In the genomic region with DNA sequence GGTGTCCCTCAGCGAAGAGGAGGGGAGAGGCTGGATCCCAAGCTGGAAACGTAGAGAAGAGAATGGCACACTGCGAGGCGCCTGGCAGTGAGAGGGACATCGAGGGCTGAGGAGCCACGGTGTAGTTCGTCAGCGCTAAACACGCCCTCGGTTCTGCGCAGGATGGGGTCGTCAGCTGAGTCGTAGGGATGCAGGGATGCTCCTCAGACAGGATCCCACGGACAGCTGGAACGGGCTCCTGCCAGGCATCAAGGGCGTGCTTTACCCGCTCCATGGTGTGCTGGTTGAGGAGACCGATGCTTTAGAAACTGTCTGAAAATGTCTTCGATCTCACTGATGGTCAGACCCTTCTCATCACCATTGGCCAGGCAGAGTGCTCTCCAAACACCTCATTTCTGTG, we compare ENCODE assay signal across 10 mouse cellular contexts. TPM values are rescaled to one million over a fixed set of nuclear protein-coding genes. Genes with fewer than 3 reads are reported as not detected.
A peak's percentile ranks its signal among the peaks of the same experiment; 100 is the strongest.
DNase-seq lines count a peak whose midpoint lies in the region; ATAC-seq lines count a peak whose summit lies in the region.
"Had no signal": no experiment of that assay in that cellular context is flagged by ENCODE, and none has a peak within 500 bp of the region (broad histone marks: within the 10 kb centered on the region; RNA-seq: fewer than 3 reads in every experiment).

No protein-coding gene starts in this region.

- H3K9ac ChIP-seq in hindbrain, embryonic 11.5 days (ENCODE audit: low read depth, low read length), result no peak overlapping the region
- no peak overlapping the region for H3K9ac ChIP-seq in embryonic facial prominence, embryonic 14.5 days (ENCODE audit: low read depth, low read length)
- H3K9ac ChIP-seq in hindbrain, embryonic 13.5 days, result no peak overlapping the region
- H3K9ac ChIP-seq in midbrain, embryonic 16.5 days (ENCODE audit: low read depth, low read length), result no peak overlapping the region

- peak; percentile 9 for DNase-seq in hindbrain, embryonic 11.5 days (ENCODE audit: low spot score)
- no peak for DNase-seq in hindbrain, embryonic 10.5 days (ENCODE audit: low spot score)
- DNase-seq in embryonic facial prominence, embryonic 14.5 days (ENCODE audit: low spot score), result no peak
- no peak for DNase-seq in liver
- DNase-seq: gastrocnemius, postnatal 14 days; lung, postnatal 10 days; right cerebral cortex, postnatal 4 days had no signal

- 36% methylated on average over 19 of the region's 19 CpGs for WGBS in hindbrain, embryonic 11.5 days
- 38% methylated on average over 19 of the region's 19 CpGs for WGBS in hindbrain, embryonic 10.5 days
- 43% methylated on average over 19 of the region's 19 CpGs for WGBS in embryonic facial prominence, embryonic 14.5 days
- WGBS in hindbrain, embryonic 13.5 days, result 36% methylated on average over 19 of the region's 19 CpGs
- WGBS in midbrain, embryonic 16.5 days, result 44% methylated on average over 19 of the region's 19 CpGs

- no peak overlapping the region for H3K27ac ChIP-seq in hindbrain, embryonic 11.5 days (ENCODE audit: low read depth, low read length)
- no peak overlapping the region for H3K27ac ChIP-seq in hindbrain, embryonic 10.5 days
- H3K27ac ChIP-seq in embryonic facial prominence, embryonic 14.5 days (replicated peaks; ENCODE audit: low read depth, low read length), result no peak overlapping the region
- H3K27ac ChIP-seq in hindbrain, embryonic 13.5 days, result no peak overlapping the region
- no peak overlapping the region for H3K27ac ChIP-seq in midbrain, embryonic 16.5 days (ENCODE audit: low read length)

- H3K4me3 ChIP-seq in hindbrain, embryonic 11.5 days (ENCODE audit: low read depth, low read length), result no peak overlapping the region
- no peak overlapping the region for H3K4me3 ChIP-seq in hindbrain, embryonic 10.5 days
- no peak overlapping the region for H3K4me3 ChIP-seq in embryonic facial prominence, embryonic 14.5 days (ENCODE audit: low read depth, low read length)
- H3K4me3 ChIP-seq in hindbrain, embryonic 13.5 days, result no peak overlapping the region
- H3K4me3 ChIP-seq in midbrain, embryonic 16.5 days (ENCODE audit: low read depth, low read length), result 0 out of 2 replicates have a peak overlapping the region, but pooled peaks have one; percentile 4

- H3K4me2 ChIP-seq in hindbrain, embryonic 11.5 days (replicated peaks; ENCODE audit: low read depth, low read length), result no peak overlapping the region
- H3K4me2 ChIP-seq in embryonic facial prominence, embryonic 14.5 days (ENCODE audit: low read depth, low read length), result peak overlapping the region; percentile 23; the same call in 1 of the 2 replicates
- H3K4me2 ChIP-seq in hindbrain, embryonic 13.5 days, result peak overlapping the region; percentile 31
- peak overlapping the region; percentile 38 for H3K4me2 ChIP-seq in midbrain, embryonic 16.5 days (ENCODE audit: low read length)

- H3K4me1 ChIP-seq in hindbrain, embryonic 11.5 days (replicated peaks; ENCODE audit: control insufficient read depth, insufficient read depth, low read length), result no peaks in the 10 kb centered on the region
- peaks cover 4% of the 10 kb centered on the region; the same call in 1 of the 2 replicates for H3K4me1 ChIP-seq in hindbrain, embryonic 10.5 days (replicated peaks)
- no peaks in the 10 kb centered on the region for H3K4me1 ChIP-seq in embryonic facial prominence, embryonic 14.5 days (ENCODE audit: control insufficient read depth, insufficient read depth, low read length)
- 0 out of 2 replicates have a peak, but pooled peaks cover 3% of the 10 kb centered on the region for H3K4me1 ChIP-seq in hindbrain, embryonic 13.5 days (replicated peaks)
- H3K4me1 ChIP-seq in midbrain, embryonic 16.5 days (ENCODE audit: control insufficient read depth, insufficient read depth, low read length), result 0 out of 2 replicates have a peak, but pooled peaks cover 3% of the 10 kb centered on the region

- no peaks in the 10 kb centered on the region for H3K9me3 ChIP-seq in hindbrain, embryonic 11.5 days (ENCODE audit: control insufficient read depth, low read length)
- no peaks in the 10 kb centered on the region for H3K9me3 ChIP-seq in hindbrain, embryonic 10.5 days
- no peaks in the 10 kb centered on the region for H3K9me3 ChIP-seq in embryonic facial prominence, embryonic 14.5 days (ENCODE audit: control insufficient read depth, low read length)
- H3K9me3 ChIP-seq in hindbrain, embryonic 13.5 days, result no peaks in the 10 kb centered on the region
- H3K9me3 ChIP-seq in midbrain, embryonic 16.5 days (replicated peaks; ENCODE audit: control insufficient read depth, low read length, poor library complexity, severe bottlenecking), result no peaks in the 10 kb centered on the region

- H3K36me3 ChIP-seq in hindbrain, embryonic 11.5 days (ENCODE audit: control insufficient read depth, insufficient read depth, low read length), result no peaks in the 10 kb centered on the region
- H3K36me3 ChIP-seq in hindbrain, embryonic 10.5 days, result no peaks in the 10 kb centered on the region
- H3K36me3 ChIP-seq in embryonic facial prominence, embryonic 14.5 days (ENCODE audit: control insufficient read depth, insufficient read depth, low read length), result no peaks in the 10 kb centered on the region
- no peaks in the 10 kb centered on the region for H3K36me3 ChIP-seq in hindbrain, embryonic 13.5 days
- no peaks in the 10 kb centered on the region for H3K36me3 ChIP-seq in midbrain, embryonic 16.5 days (ENCODE audit: control insufficient read depth, insufficient read depth, low read length)

- ATAC-seq in hindbrain, embryonic 11.5 days (ENCODE audit: low FRiP score), result 0 out of 2 replicates have a peak, but pooled peaks have one; percentile 6
- ATAC-seq in embryonic facial prominence, embryonic 14.5 days (ENCODE audit: low read depth), result no peak
- no peak for ATAC-seq in hindbrain, embryonic 13.5 days (ENCODE audit: low FRiP score)
- no peak for ATAC-seq in midbrain, embryonic 16.5 days
- no peak for ATAC-seq in inflammation-experienced regulatory T-cells, adult 6 months

- no peaks in the 10 kb centered on the region for H3K27me3 ChIP-seq in hindbrain, embryonic 11.5 days (ENCODE audit: control insufficient read depth, insufficient read depth, low read length)
- peaks cover 9% of the 10 kb centered on the region; the same call in 1 of the 2 replicates for H3K27me3 ChIP-seq in hindbrain, embryonic 10.5 days (ENCODE audit: insufficient read depth, poor library complexity, severe bottlenecking)
- H3K27me3 ChIP-seq in embryonic facial prominence, embryonic 14.5 days (replicated peaks; ENCODE audit: control insufficient read depth, insufficient read depth, low read length), result no peaks in the 10 kb centered on the region
- no peaks in the 10 kb centered on the region for H3K27me3 ChIP-seq in hindbrain, embryonic 13.5 days
- H3K27me3 ChIP-seq in midbrain, embryonic 16.5 days (ENCODE audit: control insufficient read depth, insufficient read depth, low read depth, low read length), result no peaks in the 10 kb centered on the region

RNA-seq across cellular contexts. Expression of gene Fam135a, which starts 33.7 kb away (rescaled TPM):
- polyA plus RNA-seq in hindbrain, embryonic 11.5 days (2014; fragmentation: Nextera tagmentation; extraction: Ambion mirVana), result 34.4 and 37.6 TPM in 2 replicates
- polyA plus RNA-seq in hindbrain, embryonic 10.5 days (2016; fragmentation: Nextera tagmentation; extraction: Ambion mirVana), result 24.5 and 36.0 TPM in 2 replicates
- 25.5 and 27.8 TPM in 2 replicates for polyA plus RNA-seq in embryonic facial prominence, embryonic 14.5 days (2014; fragmentation: Nextera tagmentation; extraction: Ambion mirVana)
- polyA plus RNA-seq in hindbrain, embryonic 13.5 days (2015; fragmentation: Nextera tagmentation; extraction: Ambion mirVana), result 31.3 and 31.5 TPM in 2 replicates
- 27.8 and 30.0 TPM in 2 replicates for polyA plus RNA-seq in midbrain, embryonic 16.5 days (2015; fragmentation: Nextera tagmentation; extraction: Ambion mirVana)
- 1 to 10 TPM in 1 of 3 experiments, under 1 TPM in 2; 0.13 to 1.6 (median 0.42) TPM for polyA plus RNA-seq in inflammation-experienced regulatory T-cells, adult 6 months (2017; shearing (Covaris generic))

RNA-seq across cellular contexts. Expression of gene Col9a1, which starts 43.6 kb away (rescaled TPM):
- polyA plus RNA-seq in hindbrain, embryonic 11.5 days (2014; fragmentation: Nextera tagmentation; extraction: Ambion mirVana), result 23.5 and 26.8 TPM in 2 replicates
- 45.4 and 51.4 TPM in 2 replicates for polyA plus RNA-seq in hindbrain, embryonic 10.5 days (2016; fragmentation: Nextera tagmentation; extraction: Ambion mirVana)
- 81.9 and 118 TPM in 2 replicates for polyA plus RNA-seq in embryonic facial prominence, embryonic 14.5 days (2014; fragmentation: Nextera tagmentation; extraction: Ambion mirVana)
- 5.9 and 13.1 TPM in 2 replicates for polyA plus RNA-seq in hindbrain, embryonic 13.5 days (2015; fragmentation: Nextera tagmentation; extraction: Ambion mirVana)
- 1.7 and 1.8 TPM in 2 replicates for polyA plus RNA-seq in midbrain, embryonic 16.5 days (2015; fragmentation: Nextera tagmentation; extraction: Ambion mirVana)
- polyA plus RNA-seq in inflammation-experienced regulatory T-cells, adult 6 months (2017; shearing (Covaris generic)), result not detected
